Mouse (Mus musculus) NIH3T3 (cell line): Measurements from ENCODE around the gene Rfc5.
"Not testable (repeated sequence)": the region's sequence is repeated elsewhere in the genome, so short reads cannot be mapped to it uniquely, and the experiment has no call there.

ENCODE experiments used
- DNase-seq: peaks from one replicate; pipeline ENCODE4 v3.0.0-alpha.2; 2012; ENCODE audit warnings: low read depth

Gene Rfc5

GRCm38 (mm10) chr5:117388877-117389276 lies at the start of gene Rfc5:
Gene Rfc5 (minus strand): TSS chr5:117389047.
- DNase-seq: peak; percentile 97

GRCm38 (mm10) chr5:117433501-117433900 lies 44.7 kb upstream of the Rfc5 start:
- DNase-seq: peak; percentile 65

GRCm38 (mm10) chr5:117417442-117417841 lies 28.6 kb upstream of the Rfc5 start:
- no peak for DNase-seq

GRCm38 (mm10) chr5:117415011-117415912 lies 26.4 kb upstream of the Rfc5 start:
- no peak for DNase-seq

GRCm38 (mm10) chr5:117414611-117415010 lies 25.8 kb upstream of the Rfc5 start:
- DNase-seq: no peak

GRCm38 (mm10) chr5:117413507-117414501 lies 25.0 kb upstream of the Rfc5 start, which contains the start of gene Ksr2:
Gene Ksr2 (plus strand): TSS chr5:117414000.
- DNase-seq: no peak

GRCm38 (mm10) chr5:117409369-117409768 lies 20.5 kb upstream of the Rfc5 start:
- DNase-seq: no peak

- DNase-seq: peak; percentile 51
These were observed 19.4 kb upstream of the Rfc5 start for GRCm38 (mm10) chr5:117408216-117408615.

GRCm38 (mm10) chr5:117404671-117405070 lies 15.8 kb upstream of the Rfc5 start:
- DNase-seq: not testable (repeated sequence)

GRCm38 (mm10) chr5:117403609-117404008 lies 14.8 kb upstream of the Rfc5 start:
- DNase-seq: no peak

- DNase-seq: no peak
These were observed 10.4 kb upstream of the Rfc5 start for GRCm38 (mm10) chr5:117399281-117399680.

GRCm38 (mm10) chr5:117398007-117398550 lies 9.2 kb upstream of the Rfc5 start:
- DNase-seq: no peak

GRCm38 (mm10) chr5:117397371-117397770 lies 8.5 kb upstream of the Rfc5 start:
- no peak for DNase-seq

- DNase-seq: no peak
These were observed 7.8 kb upstream of the Rfc5 start for GRCm38 (mm10) chr5:117396596-117397014.

GRCm38 (mm10) chr5:117395834-117396233 lies 7.0 kb upstream of the Rfc5 start:
- DNase-seq: no peak

GRCm38 (mm10) chr5:117390895-117391294 lies 2.0 kb upstream of the Rfc5 start:
- DNase-seq: no peak

- peak; percentile 67 for DNase-seq
These were observed 523 bp downstream of the Rfc5 start for GRCm38 (mm10) chr5:117388296-117388751.

GRCm38 (mm10) chr5:117383198-117383597 lies 5.6 kb downstream of the Rfc5 start:
- no peak for DNase-seq

- no peak for DNase-seq
These were observed 7.1 kb downstream of the Rfc5 start for GRCm38 (mm10) chr5:117381785-117382184.

- DNase-seq: no peak
These were observed 8.6 kb downstream of the Rfc5 start for GRCm38 (mm10) chr5:117380199-117380598.

- DNase-seq: not testable (repeated sequence)
These were observed 11.1 kb downstream of the Rfc5 start for GRCm38 (mm10) chr5:117377731-117378130.

GRCm38 (mm10) chr5:117376331-117376761 lies 12.5 kb downstream of the Rfc5 start:
- no peak for DNase-seq
